ENCODE assay signal across 9 mouse cellular contexts in the genomic region with DNA sequence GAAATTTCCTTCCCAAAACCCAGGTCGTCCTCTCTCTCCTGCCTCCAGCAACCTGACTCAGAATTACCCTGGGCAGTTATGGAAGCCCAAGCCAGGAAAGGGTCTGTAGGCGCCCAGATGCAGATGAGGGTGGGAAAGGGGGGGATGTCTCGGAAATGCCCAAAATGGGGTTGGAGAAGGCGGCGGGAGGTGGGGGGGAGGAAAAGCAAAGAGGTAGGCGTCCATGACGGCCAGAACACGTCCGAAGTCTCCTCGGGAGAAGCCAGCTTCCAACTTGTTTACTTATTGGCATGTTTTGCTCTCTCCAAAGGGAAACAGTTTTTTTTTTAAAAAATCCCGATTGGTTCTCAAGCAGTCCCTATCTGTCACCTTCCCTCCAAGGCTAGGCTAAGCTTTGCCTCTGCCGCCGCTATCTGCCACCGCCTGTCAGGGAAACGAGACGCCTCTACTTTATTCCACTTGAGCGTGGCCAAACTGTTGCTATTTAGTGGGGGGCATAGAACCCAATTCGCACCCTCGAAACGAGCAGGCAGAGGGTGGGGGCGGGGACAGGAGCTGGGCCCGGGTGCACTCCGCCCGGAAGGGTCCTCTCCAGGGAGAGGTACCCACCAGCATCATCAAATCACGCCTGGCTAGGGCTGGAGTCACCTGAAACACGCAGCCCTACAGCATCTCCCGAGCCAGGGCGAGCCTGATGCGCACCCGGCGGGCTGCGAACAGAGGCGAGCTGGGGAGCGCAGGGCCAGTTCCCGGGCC.
DNase-seq lines count a peak whose midpoint lies in the region; ATAC-seq and TF ChIP-seq lines count a peak whose summit lies in the region.
"Had no signal": no experiment of that assay in that cellular context is flagged by ENCODE, and none has a peak within 500 bp of the region (broad histone marks: within the 10 kb centered on the region; RNA-seq: fewer than 3 reads in every experiment).

No protein-coding gene starts in this region.

- TF ChIP-seq CTCF in layer of hippocampus, adult 2 months (conservative IDR thresholded peaks at IDR 0.05): no peak

- no peaks in the 10 kb centered on the region for H3K36me3 ChIP-seq in embryonic facial prominence, embryonic 11.5 days (replicated peaks; ENCODE audit: control insufficient read depth, insufficient read depth, low read depth, low read length)
- H3K36me3 ChIP-seq in hindbrain, embryonic 13.5 days: no peaks in the 10 kb centered on the region

- DNase-seq in layer of hippocampus, adult 2 months (ENCODE audit: low spot score in 2 of 2): peak in 1 of 2 experiments; percentile 25
- DNase-seq in layer of hippocampus, adult 18-20 months (ENCODE audit: low spot score in 2 of 2): no peak
- DNase-seq in adrenal gland, postnatal 10 days: peak; percentile 74
- DNase-seq in embryonic facial prominence, embryonic 11.5 days (ENCODE audit: low spot score): peak; percentile 67
- peak; percentile 50 for DNase-seq in urinary bladder, postnatal 14 days (ENCODE audit: low spot score)
- DNase-seq in layer of hippocampus, adult 8-10 months (ENCODE audit: low spot score in 2 of 2): no peak

- no peaks in the 10 kb centered on the region for H3K9me3 ChIP-seq in embryonic facial prominence, embryonic 11.5 days (replicated peaks; ENCODE audit: control insufficient read depth, low read length)
- H3K9me3 ChIP-seq in hindbrain, embryonic 13.5 days: no peaks in the 10 kb centered on the region

- peak overlapping the region; percentile 97 for H3K27ac ChIP-seq in layer of hippocampus, adult 2 months
- H3K27ac ChIP-seq in embryonic facial prominence, embryonic 11.5 days (replicated peaks; ENCODE audit: low read depth, low read length): no peak overlapping the region; the same call in 1 of the 2 replicates
- H3K27ac ChIP-seq in hindbrain, embryonic 13.5 days: peak overlapping the region; percentile 95
- H3K27ac ChIP-seq: liver, embryonic 14.5 days had no signal

- peak; percentile 69; the same call in 1 of the 2 replicates for ATAC-seq in embryonic facial prominence, embryonic 11.5 days (replicated peaks; ENCODE audit: insufficient number of reproducible peaks, low FRiP score, low TSS enrichment, low read depth)
- peak; percentile 60 for ATAC-seq in hindbrain, embryonic 13.5 days (ENCODE audit: low FRiP score)
- 0 out of 2 replicates have a peak, but pooled peaks have one; percentile 29 for ATAC-seq in megakaryocyte progenitor cell, adult 5-6 weeks (replicated peaks; ENCODE audit: poor library complexity)

- H3K4me3 ChIP-seq in layer of hippocampus, adult 2 months: peak overlapping the region; percentile 74
- peak overlapping the region; percentile 43 for H3K4me3 ChIP-seq in embryonic facial prominence, embryonic 11.5 days (ENCODE audit: low read depth, low read length)
- peak overlapping the region; percentile 76 for H3K4me3 ChIP-seq in hindbrain, embryonic 13.5 days

- 1% methylated on average over 35 of the region's 35 CpGs for whole genome bisulfite sequencing in embryonic facial prominence, embryonic 11.5 days
- WGBS in hindbrain, embryonic 13.5 days: under 1% methylated on average over 35 of the region's 35 CpGs

- peak overlapping the region; percentile 72 for H3K4me2 ChIP-seq in embryonic facial prominence, embryonic 11.5 days (ENCODE audit: low read depth, low read length)
- peak overlapping the region; percentile 70 for H3K4me2 ChIP-seq in hindbrain, embryonic 13.5 days

- peak overlapping the region; percentile 26; the same call in 1 of the 2 replicates for H3K9ac ChIP-seq in embryonic facial prominence, embryonic 11.5 days (replicated peaks; ENCODE audit: low read length)
- peak overlapping the region; percentile 81 for H3K9ac ChIP-seq in hindbrain, embryonic 13.5 days
- H3K9ac ChIP-seq: liver, embryonic 14.5 days had no signal

- peaks cover 47% of the 10 kb centered on the region for H3K27me3 ChIP-seq in embryonic facial prominence, embryonic 11.5 days (ENCODE audit: control insufficient read depth, insufficient read depth, low read length)
- peaks cover 19% of the 10 kb centered on the region for H3K27me3 ChIP-seq in hindbrain, embryonic 13.5 days

- H3K4me1 ChIP-seq in embryonic facial prominence, embryonic 11.5 days (ENCODE audit: control insufficient read depth, insufficient read depth, low read length): peaks cover 5% of the 10 kb centered on the region; the same call in 1 of the 2 replicates
- H3K4me1 ChIP-seq in hindbrain, embryonic 13.5 days (replicated peaks): peaks cover 60% of the 10 kb centered on the region

Comparison
In these comparisons a context has a peak if more than half of its experiments do, and no peak if none do; other contexts are left out.
1. DNase-seq: peak in adrenal gland, postnatal 10 days (single experiment), embryonic facial prominence, embryonic 11.5 days (single experiment) and urinary bladder, postnatal 14 days (single experiment); none in layer of hippocampus, adult 18-20 months (0 of 2) and layer of hippocampus, adult 8-10 months (0 of 2).
2. Peak in every context shown above with its lines, with median percentiles within 50 percentile points of each other: H3K4me3 ChIP-seq and ATAC-seq.